In genomic region chr15:102546677-102547427, GRCm38 (mm10) we compare ENCODE assay signal across 10 mouse cellular contexts. TPM values are rescaled to one million over a fixed set of nuclear protein-coding genes. Genes with fewer than 3 reads are reported as not detected.
DNase-seq lines count a peak whose midpoint lies in the region; ATAC-seq and TF ChIP-seq lines count a peak whose summit lies in the region.
"Had no signal": no experiment of that assay in that cellular context is flagged by ENCODE, and none has a peak within 500 bp of the region (broad histone marks: within the 10 kb centered on the region; RNA-seq: fewer than 3 reads in every experiment).

No protein-coding gene starts in this region.

- H3K27ac ChIP-seq in embryonic facial prominence, embryonic 13.5 days = 0 out of 2 replicates have a peak overlapping the region, but pooled peaks have one; percentile 11
- H3K27ac ChIP-seq in embryonic facial prominence, embryonic 10.5 days (replicated peaks) = no peak overlapping the region
- H3K27ac ChIP-seq in forebrain, postnatal 0 days (ENCODE audit: low read depth, low read length) = peak overlapping the region; percentile 72
- peak overlapping the region; percentile 77 for H3K27ac ChIP-seq in hindbrain, postnatal 0 days
- H3K27ac ChIP-seq: limb, embryonic 15.5 days; stomach, embryonic 15.5 days had no signal

- intact Hi-C loops in left cerebral cortex, postnatal 4 days (cut with DNase I) = no loop called here

- H3K9ac ChIP-seq in embryonic facial prominence, embryonic 13.5 days = no peak overlapping the region
- no peak overlapping the region for H3K9ac ChIP-seq in forebrain, postnatal 0 days
- no peak overlapping the region for H3K9ac ChIP-seq in hindbrain, postnatal 0 days (replicated peaks; ENCODE audit: low read length)
- H3K9ac ChIP-seq: limb, embryonic 15.5 days; stomach, embryonic 15.5 days had no signal

- H3K4me3 ChIP-seq in embryonic facial prominence, embryonic 13.5 days = no peak overlapping the region
- H3K4me3 ChIP-seq in embryonic facial prominence, embryonic 10.5 days = no peak overlapping the region
- H3K4me3 ChIP-seq in forebrain, postnatal 0 days (ENCODE audit: low read depth, low read length) = no peak overlapping the region
- H3K4me3 ChIP-seq in hindbrain, postnatal 0 days (ENCODE audit: low read length) = no peak overlapping the region
- H3K4me3 ChIP-seq: limb, embryonic 15.5 days; stomach, embryonic 15.5 days had no signal

- no peak for DNase-seq in embryonic facial prominence, embryonic 10.5 days (ENCODE audit: low spot score)
- peak; percentile 75 for DNase-seq in adrenal gland, postnatal 10 days
- peak; percentile 79 for DNase-seq in forebrain, postnatal 0 days
- peak; percentile 89 for DNase-seq in hindbrain, postnatal 0 days (ENCODE audit: low spot score)
- peak; percentile 96 for DNase-seq in left cerebral cortex, postnatal 4 days
- peak; percentile 91 for DNase-seq in telencephalon, adult 2 months (ENCODE audit: low read depth, low spot score)
- no peak for DNase-seq in embryo, embryonic 11 days

- WGBS in embryonic facial prominence, embryonic 13.5 days = 79% methylated on average over 3 of the region's 3 CpGs
- WGBS in embryonic facial prominence, embryonic 10.5 days = 92% methylated on average over 3 of the region's 3 CpGs
- 47% methylated on average over 3 of the region's 3 CpGs for WGBS in forebrain, postnatal 0 days
- WGBS in hindbrain, postnatal 0 days = 48% methylated on average over 3 of the region's 3 CpGs

- no peaks in the 10 kb centered on the region for H3K27me3 ChIP-seq in embryonic facial prominence, embryonic 13.5 days
- H3K27me3 ChIP-seq in embryonic facial prominence, embryonic 10.5 days (replicated peaks; ENCODE audit: low read depth, poor library complexity, severe bottlenecking) = no peaks in the 10 kb centered on the region
- H3K27me3 ChIP-seq in forebrain, postnatal 0 days (ENCODE audit: insufficient read depth, low read length) = no peaks in the 10 kb centered on the region
- no peaks in the 10 kb centered on the region for H3K27me3 ChIP-seq in hindbrain, postnatal 0 days (ENCODE audit: insufficient read depth, low read length)
- H3K27me3 ChIP-seq: limb, embryonic 15.5 days; stomach, embryonic 15.5 days had no signal

- H3K9me3 ChIP-seq in embryonic facial prominence, embryonic 13.5 days = no peaks in the 10 kb centered on the region
- H3K9me3 ChIP-seq in embryonic facial prominence, embryonic 10.5 days = no peaks in the 10 kb centered on the region
- H3K9me3 ChIP-seq in forebrain, postnatal 0 days (ENCODE audit: low read length) = no peaks in the 10 kb centered on the region
- H3K9me3 ChIP-seq in hindbrain, postnatal 0 days (ENCODE audit: low read length) = no peaks in the 10 kb centered on the region
- H3K9me3 ChIP-seq: limb, embryonic 15.5 days; stomach, embryonic 15.5 days had no signal

- no peak overlapping the region for H3K4me2 ChIP-seq in embryonic facial prominence, embryonic 13.5 days
- H3K4me2 ChIP-seq in forebrain, postnatal 0 days (ENCODE audit: low read depth) = no peak overlapping the region
- H3K4me2 ChIP-seq in hindbrain, postnatal 0 days (ENCODE audit: low read depth, low read length) = no peak overlapping the region
- H3K4me2 ChIP-seq: limb, embryonic 15.5 days; stomach, embryonic 15.5 days had no signal

- no peaks in the 10 kb centered on the region for H3K4me1 ChIP-seq in embryonic facial prominence, embryonic 13.5 days
- H3K4me1 ChIP-seq in embryonic facial prominence, embryonic 10.5 days = no peaks in the 10 kb centered on the region
- 0 out of 2 replicates have a peak, but pooled peaks cover 4% of the 10 kb centered on the region for H3K4me1 ChIP-seq in forebrain, postnatal 0 days (ENCODE audit: insufficient read depth)
- H3K4me1 ChIP-seq in hindbrain, postnatal 0 days (ENCODE audit: insufficient read depth, low read length) = peaks cover 10% of the 10 kb centered on the region
- H3K4me1 ChIP-seq: limb, embryonic 15.5 days; stomach, embryonic 15.5 days had no signal

- TF ChIP-seq CTCF in forebrain, postnatal 0 days (IDR thresholded peaks at IDR 0.05; ENCODE audit: low read depth) = peak; percentile 6; the same call in 1 of the 2 replicates
- TF ChIP-seq CTCF in hindbrain, postnatal 0 days (IDR thresholded peaks at IDR 0.05; ENCODE audit: low read depth) = no peak

- H3K36me3 ChIP-seq in embryonic facial prominence, embryonic 13.5 days = peaks cover 77% of the 10 kb centered on the region
- H3K36me3 ChIP-seq in embryonic facial prominence, embryonic 10.5 days (replicated peaks) = peaks cover 77% of the 10 kb centered on the region
- H3K36me3 ChIP-seq in forebrain, postnatal 0 days (ENCODE audit: insufficient read depth) = peaks cover 40% of the 10 kb centered on the region; the same call in 1 of the 2 replicates
- peaks cover 18% of the 10 kb centered on the region; the same call in 1 of the 2 replicates for H3K36me3 ChIP-seq in hindbrain, postnatal 0 days (ENCODE audit: insufficient read depth, low read length)

- ATAC-seq in embryonic facial prominence, embryonic 13.5 days (ENCODE audit: insufficient number of reproducible peaks, insufficient read depth, low FRiP score, low TSS enrichment, low read depth) = no peak
- ATAC-seq in forebrain, postnatal 0 days = peak; percentile 83
- peak; percentile 73 for ATAC-seq in hindbrain, postnatal 0 days

RNA-seq across cellular contexts. Expression of gene Npff, which starts 22.1 kb away (rescaled TPM):
- polyA plus RNA-seq in embryonic facial prominence, embryonic 13.5 days (2015; fragmentation: Nextera tagmentation; extraction: Ambion mirVana) = 2.9 and 3.8 TPM in 2 replicates
- polyA plus RNA-seq in embryonic facial prominence, embryonic 10.5 days (2016; fragmentation: Nextera tagmentation; extraction: Ambion mirVana) = 1.8 and 2.8 TPM in 2 replicates
- 1 to 10 TPM; 2.5 to 5.9 TPM for total RNA-seq in adrenal gland, postnatal 10 days (2021)
- total RNA-seq in forebrain, postnatal 0 days (2014; rRNA removed) = 2.5 and 3.1 TPM in 2 replicates
- polyA plus RNA-seq in forebrain, postnatal 0 days (2015; fragmentation: Nextera tagmentation; extraction: Ambion mirVana) = 1.5 and 1.7 TPM in 2 replicates
- total RNA-seq in hindbrain, postnatal 0 days (2014; rRNA removed) = 4.6 and 13.9 TPM in 2 replicates
- polyA plus RNA-seq in hindbrain, postnatal 0 days (2015; fragmentation: Nextera tagmentation; extraction: Ambion mirVana) = 3.1 and 5.4 TPM in 2 replicates
- 1 to 10 TPM; 3.9 to 5.0 TPM for total RNA-seq in left cerebral cortex, postnatal 4 days (2021)

RNA-seq across cellular contexts. Expression of gene Tarbp2, which starts 28.9 kb away (rescaled TPM):
- polyA plus RNA-seq in embryonic facial prominence, embryonic 13.5 days (2015; fragmentation: Nextera tagmentation; extraction: Ambion mirVana) = 100 and 110 TPM in 2 replicates
- polyA plus RNA-seq in embryonic facial prominence, embryonic 10.5 days (2016; fragmentation: Nextera tagmentation; extraction: Ambion mirVana) = 140 and 143 TPM in 2 replicates
- total RNA-seq in adrenal gland, postnatal 10 days (2021) = 10 to 100 TPM; 36.0 to 43.1 TPM
- total RNA-seq in forebrain, postnatal 0 days (2014; rRNA removed) = 87.5 and 94.7 TPM in 2 replicates
- 86.4 and 89.5 TPM in 2 replicates for polyA plus RNA-seq in forebrain, postnatal 0 days (2015; fragmentation: Nextera tagmentation; extraction: Ambion mirVana)
- total RNA-seq in hindbrain, postnatal 0 days (2014; rRNA removed) = 69.9 and 91.1 TPM in 2 replicates
- polyA plus RNA-seq in hindbrain, postnatal 0 days (2015; fragmentation: Nextera tagmentation; extraction: Ambion mirVana) = 97.2 and 99.5 TPM in 2 replicates
- total RNA-seq in left cerebral cortex, postnatal 4 days (2021) = 10 to 100 TPM; 71.4 to 72.0 TPM

RNA-seq across cellular contexts. Expression of gene Map3k12, which starts 30.0 kb away (rescaled TPM):
- 24.1 and 25.2 TPM in 2 replicates for polyA plus RNA-seq in embryonic facial prominence, embryonic 13.5 days (2015; fragmentation: Nextera tagmentation; extraction: Ambion mirVana)
- polyA plus RNA-seq in embryonic facial prominence, embryonic 10.5 days (2016; fragmentation: Nextera tagmentation; extraction: Ambion mirVana) = 29.1 and 32.3 TPM in 2 replicates
- total RNA-seq in adrenal gland, postnatal 10 days (2021) = 10 to 100 TPM in 1 of 2 experiments, 1 to 10 TPM in 1; 7.7 to 11.2 TPM
- 75.0 and 88.9 TPM in 2 replicates for total RNA-seq in forebrain, postnatal 0 days (2014; rRNA removed)
- polyA plus RNA-seq in forebrain, postnatal 0 days (2015; fragmentation: Nextera tagmentation; extraction: Ambion mirVana) = 29.6 and 39.4 TPM in 2 replicates
- total RNA-seq in hindbrain, postnatal 0 days (2014; rRNA removed) = 68.2 and 86.1 TPM in 2 replicates
- polyA plus RNA-seq in hindbrain, postnatal 0 days (2015; fragmentation: Nextera tagmentation; extraction: Ambion mirVana) = 41.2 and 42.0 TPM in 2 replicates
- 10 to 100 TPM; 90.1 to 93.0 TPM for total RNA-seq in left cerebral cortex, postnatal 4 days (2021)

RNA-seq across cellular contexts. Expression of gene Gm10337, which starts 43.3 kb away (rescaled TPM):
- polyA plus RNA-seq in embryonic facial prominence, embryonic 13.5 days (2015; fragmentation: Nextera tagmentation; extraction: Ambion mirVana) = 5.2 and 9.0 TPM in 2 replicates
- 7.6 TPM in 1 of 2 replicates, not detected in the other for polyA plus RNA-seq in embryonic facial prominence, embryonic 10.5 days (2016; fragmentation: Nextera tagmentation; extraction: Ambion mirVana)
- total RNA-seq in adrenal gland, postnatal 10 days (2021) = 1 to 10 TPM; 3.7 to 4.1 TPM
- not detected in 2 replicates for total RNA-seq in forebrain, postnatal 0 days (2014; rRNA removed)
- polyA plus RNA-seq in forebrain, postnatal 0 days (2015; fragmentation: Nextera tagmentation; extraction: Ambion mirVana) = 3.7 and 4.2 TPM in 2 replicates
- total RNA-seq in hindbrain, postnatal 0 days (2014; rRNA removed) = not detected in 2 replicates
- polyA plus RNA-seq in hindbrain, postnatal 0 days (2015; fragmentation: Nextera tagmentation; extraction: Ambion mirVana) = 2.7 and 7.3 TPM in 2 replicates
- not detected for total RNA-seq in left cerebral cortex, postnatal 4 days (2021)

Comparison
In these comparisons a context has a peak if more than half of its experiments do, and no peak if none do; other contexts are left out.
1. DNase-seq: peak in adrenal gland, postnatal 10 days (single experiment), forebrain, postnatal 0 days (single experiment), hindbrain, postnatal 0 days (single experiment), left cerebral cortex, postnatal 4 days (single experiment) and telencephalon, adult 2 months (single experiment); none in embryonic facial prominence, embryonic 10.5 days (single experiment) and embryo, embryonic 11 days (single experiment).